Mouse (Mus musculus) hindbrain, embryonic 11.5 days (tissue): Measurements from ENCODE around the gene Ksr2. TPM values are rescaled to one million over a fixed set of nuclear protein-coding genes. Genes with fewer than 3 reads are reported as not detected.

ENCODE experiments used
- ATAC-seq: fragments of 200-750 bp; cut with Nextera tagmentation; 2 replicates; pipeline ENCODE4 v1.8.0; 2017; ENCODE audit warnings: mild to moderate bottlenecking, moderate TSS enrichment, moderate library complexity; ENCODE audit not compliant: low FRiP score
- DNase-seq: peaks from one replicate; pipeline ENCODE4 v3.0.0-alpha.2; 2015; ENCODE audit warnings: low spot score
- H3K27ac ChIP-seq: fragments of 300-500 bp; sonication (generic); 2 replicates; pipeline ENCODE4 v1.5.1; 2014; ENCODE audit warnings: mild to moderate bottlenecking, low read depth, low read length
- H3K27me3 ChIP-seq: fragments of 300-500 bp; sonication (generic); 2 replicates; pipeline ENCODE4 v1.6.1; 2014; ENCODE audit warnings: mild to moderate bottlenecking, low read length, moderate library complexity, mixed read lengths; ENCODE audit not compliant: control insufficient read depth, insufficient read depth
- H3K36me3 ChIP-seq: fragments of 300-500 bp; sonication (generic); 2 replicates; pipeline ENCODE4 v1.6.1; 2014; ENCODE audit warnings: mild to moderate bottlenecking, low read length, moderate library complexity, mixed read lengths; ENCODE audit not compliant: control insufficient read depth, insufficient read depth
- H3K4me1 ChIP-seq: fragments of 300-500 bp; sonication (generic); replicated peaks from 2 replicates; pipeline ENCODE4 v1.6.1; 2014; ENCODE audit warnings: low read length, mixed read lengths; ENCODE audit not compliant: control insufficient read depth, insufficient read depth
- H3K4me2 ChIP-seq: fragments of 300-500 bp; sonication (generic); replicated peaks from 2 replicates; pipeline ENCODE4 v1.6.1; 2014; ENCODE audit warnings: mild to moderate bottlenecking, low read depth, low read length
- H3K4me3 ChIP-seq: fragments of 300-500 bp; sonication (generic); 2 replicates; pipeline ENCODE4 v1.5.1; 2014; ENCODE audit warnings: low read depth, low read length
- H3K9ac ChIP-seq: fragments of 300-500 bp; sonication (generic); 2 replicates; pipeline ENCODE4 v1.6.1; 2014; ENCODE audit warnings: low read depth, low read length
- H3K9me3 ChIP-seq: fragments of 300-500 bp; sonication (generic); 2 replicates; pipeline ENCODE4 v1.6.1; 2016; ENCODE audit warnings: low read length; ENCODE audit not compliant: control insufficient read depth
- WGBS: fragments of 180-500 bp; shearing (Covaris S2); extraction: QIAGEN DNeasy Blood & Tissue Kit; methylation state at CpG from one replicate; pipeline ENCODE4 v1.1.7; 2014; 5-methylcytosine and 5-hydroxymethylcytosine counted together
- polyA plus RNA-seq: library from polyadenylated mRNA; unstranded; fragments of >200 nt; fragmentation: Nextera tagmentation; extraction: Ambion mirVana; gene quantifications from 2 replicates; pipeline ENCODE4 v1.2.1, GENCODE M21; 2014

Gene Ksr2
- polyA plus RNA-seq, 1 experiment from 2014 or later = 2.9 TPM

GRCm38 (mm10) chr5:117509511-117510375 is 95.9 kb downstream of the Ksr2 start:
- H3K4me1 ChIP-seq = no peaks in the 10 kb centered on the region
- no peak overlapping the region for H3K4me2 ChIP-seq
- no peaks in the 10 kb centered on the region for H3K9me3 ChIP-seq
- no peaks in the 10 kb centered on the region for H3K27me3 ChIP-seq
- H3K4me3 ChIP-seq = no peak overlapping the region
- DNase-seq = peak; percentile 73
- ATAC-seq = 0 out of 2 replicates have a peak, but pooled peaks have one; percentile 35
- WGBS = 45% methylated on average over 21 of the region's 22 CpGs
- H3K9ac ChIP-seq = no peak overlapping the region
- H3K36me3 ChIP-seq = no peaks in the 10 kb centered on the region
- no peak overlapping the region for H3K27ac ChIP-seq

GRCm38 (mm10) chr5:117510864-117511263 is 97.1 kb downstream of the Ksr2 start:
- no peaks in the 10 kb centered on the region for H3K27me3 ChIP-seq
- H3K9me3 ChIP-seq = no peaks in the 10 kb centered on the region
- no peak overlapping the region for H3K4me2 ChIP-seq
- no peaks in the 10 kb centered on the region for H3K36me3 ChIP-seq
- 84% methylated on average over 10 of the region's 10 CpGs for WGBS
- DNase-seq = no peak
- ATAC-seq = no peak
- H3K4me1 ChIP-seq = no peaks in the 10 kb centered on the region
- no peak overlapping the region for H3K9ac ChIP-seq
- H3K4me3 ChIP-seq = no peak overlapping the region
- H3K27ac ChIP-seq = no peak overlapping the region

- DNase-seq (no peak), ATAC-seq (no peak)
- Histone ChIP-seq H3K4me2 (no peak overlapping the region), H3K9me3 (no peaks in the 10 kb centered on the region), H3K27me3 (no peaks in the 10 kb centered on the region), H3K9ac (no peak overlapping the region), H3K27ac (no peak overlapping the region), H3K4me1 (no peaks in the 10 kb centered on the region), H3K4me3 (no peak overlapping the region), H3K36me3 (no peaks in the 10 kb centered on the region)
- 92% methylated on average over 12 of the region's 12 CpGs for WGBS
These were observed 101.6 kb downstream of the Ksr2 start for GRCm38 (mm10) chr5:117515396-117515795.

GRCm38 (mm10) chr5:117515861-117516260 is 102.1 kb downstream of the Ksr2 start:
- no peak overlapping the region for H3K9ac ChIP-seq
- ATAC-seq (no peak), DNase-seq (no peak)
- no peak overlapping the region for H3K4me3 ChIP-seq
- H3K4me1 ChIP-seq = no peaks in the 10 kb centered on the region
- no peak overlapping the region for H3K4me2 ChIP-seq
- no peaks in the 10 kb centered on the region for H3K27me3 ChIP-seq
- H3K27ac ChIP-seq = no peak overlapping the region
- 73% methylated on average over 7 of the region's 7 CpGs for WGBS
- H3K9me3 ChIP-seq = no peaks in the 10 kb centered on the region
- H3K36me3 ChIP-seq = no peaks in the 10 kb centered on the region

- H3K36me3 ChIP-seq = no peaks in the 10 kb centered on the region
- 2% methylated on average over 8 of the region's 8 CpGs for WGBS
- peak; percentile 88 for DNase-seq
- no peaks in the 10 kb centered on the region for H3K27me3 ChIP-seq
- no peaks in the 10 kb centered on the region for H3K9me3 ChIP-seq
- H3K4me3 ChIP-seq = no peak overlapping the region
- no peak overlapping the region for H3K9ac ChIP-seq
- H3K4me1 ChIP-seq = no peaks in the 10 kb centered on the region
- H3K27ac ChIP-seq = no peak overlapping the region
- no peak for ATAC-seq
- no peak overlapping the region for H3K4me2 ChIP-seq
These were observed 102.8 kb downstream of the Ksr2 start for GRCm38 (mm10) chr5:117516597-117516996.

GRCm38 (mm10) chr5:117519858-117520495 is 106.2 kb downstream of the Ksr2 start:
- Histone ChIP-seq H3K27me3 (no peaks in the 10 kb centered on the region), H3K9ac (no peak overlapping the region), H3K36me3 (no peaks in the 10 kb centered on the region), H3K9me3 (no peaks in the 10 kb centered on the region), H3K27ac (no peak overlapping the region), H3K4me2 (no peak overlapping the region), H3K4me3 (no peak overlapping the region), H3K4me1 (no peaks in the 10 kb centered on the region)
- DNase-seq = no peak
- no peak for ATAC-seq
- 42% methylated on average over 4 of the region's 4 CpGs for WGBS

- Histone ChIP-seq H3K4me3 (no peak overlapping the region), H3K9ac (no peak overlapping the region), H3K9me3 (no peaks in the 10 kb centered on the region), H3K4me1 (no peaks in the 10 kb centered on the region), H3K36me3 (no peaks in the 10 kb centered on the region), H3K27me3 (no peaks in the 10 kb centered on the region), H3K27ac (no peak overlapping the region), H3K4me2 (no peak overlapping the region)
- 78% methylated on average over 4 of the region's 4 CpGs for WGBS
- DNase-seq (no peak), ATAC-seq (no peak)
These were observed 107.4 kb downstream of the Ksr2 start for GRCm38 (mm10) chr5:117521156-117521555.

- DNase-seq (no peak), ATAC-seq (no peak)
- H3K4me1 ChIP-seq = no peaks in the 10 kb centered on the region
- H3K27me3 ChIP-seq = no peaks in the 10 kb centered on the region
- H3K9ac ChIP-seq = no peak overlapping the region
- WGBS = 85% methylated on average over 4 of the region's 4 CpGs
- no peak overlapping the region for H3K4me2 ChIP-seq
- H3K9me3 ChIP-seq = no peaks in the 10 kb centered on the region
- H3K27ac ChIP-seq = no peak overlapping the region
- no peaks in the 10 kb centered on the region for H3K36me3 ChIP-seq
- H3K4me3 ChIP-seq = no peak overlapping the region
These were observed 107.9 kb downstream of the Ksr2 start for GRCm38 (mm10) chr5:117521701-117522100.

GRCm38 (mm10) chr5:117522471-117522870 is 108.7 kb downstream of the Ksr2 start:
- DNase-seq (no peak), ATAC-seq (no peak)
- Histone ChIP-seq H3K9me3 (no peaks in the 10 kb centered on the region), H3K36me3 (no peaks in the 10 kb centered on the region), H3K27me3 (no peaks in the 10 kb centered on the region), H3K9ac (no peak overlapping the region), H3K4me3 (no peak overlapping the region), H3K4me2 (no peak overlapping the region), H3K4me1 (no peaks in the 10 kb centered on the region), H3K27ac (no peak overlapping the region)
- 72% methylated on average over 4 of the region's 4 CpGs for WGBS
